Mouse (Mus musculus): ENCODE measurements around the gene Thsd7b.

DNA sequence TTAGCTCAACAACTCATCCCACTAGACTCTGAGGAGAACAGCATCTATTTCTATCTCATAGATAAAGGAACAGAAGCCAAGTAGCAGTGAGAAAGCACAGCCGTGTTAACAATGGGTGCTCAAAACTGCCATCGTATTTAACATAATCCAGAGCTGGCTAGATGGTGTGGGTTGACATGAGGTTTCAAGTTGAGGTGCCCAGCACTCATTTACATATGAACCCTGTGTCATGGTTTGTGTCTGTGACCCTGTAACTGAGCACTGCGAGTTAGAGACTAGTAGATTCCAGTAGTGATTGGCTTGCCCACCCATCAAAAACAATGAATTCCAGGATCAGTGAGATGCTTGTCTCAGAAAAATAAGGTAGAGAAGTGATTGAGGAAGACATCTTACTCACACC is 270.1 kb downstream of the Thsd7b start:
- TF ChIP-seq POLR2A (IDR thresholded peaks at IDR 0.05; ENCODE audit: low read depth, low read length) (no peak), CTCF (conservative IDR thresholded peaks at IDR 0.05; ENCODE audit: insufficient read depth, insufficient read length, low read depth, low read length) (no peak)
